Mouse (Mus musculus) MEL (cell line): ENCODE results near the gene Rplp2. TPM values are rescaled to one million over a fixed set of nuclear protein-coding genes. Genes with fewer than 3 reads are reported as not detected.

ENCODE experiments used
- DNase-seq: peaks from one replicate; pipeline ENCODE4 v3.0.0; 2011; ENCODE audit warnings: low read depth, low spot score
- H3K27ac ChIP-seq: 2 replicates; pipeline ENCODE4 v1.5.1; 2012; ENCODE audit warnings: low read depth, mild to moderate bottlenecking, control low read depth, low read length, moderate library complexity; ENCODE audit not compliant: control insufficient read depth
- H3K27me3 ChIP-seq, 2 experiments: fragments of 150-350 bp in 1 of 2; sonication (generic) in 1 of 2; 2 replicates each; pipeline ENCODE4 v1.6.1; 2012; ENCODE audit warnings: low read length in 2 of 2, mild to moderate bottlenecking in 2 of 2, improper control_type of control experiment in 1 of 2, moderate library complexity in 1 of 2; ENCODE audit not compliant: insufficient read depth in 2 of 2, control insufficient read depth in 1 of 2
- H3K36me3 ChIP-seq, 2 experiments: 2 replicates each; pipeline ENCODE4 v1.6.1; 2012 to 2014; ENCODE audit warnings: low read length in 2 of 2, improper control_type of control experiment in 1 of 2, inconsistent platforms in 1 of 2, mild to moderate bottlenecking in 1 of 2; ENCODE audit not compliant: insufficient read depth in 2 of 2, control insufficient read depth in 1 of 2
- H3K4me1 ChIP-seq, 2 experiments: fragments of 150-350 bp in 1 of 2; sonication (generic) in 1 of 2; 2 replicates each; pipeline ENCODE4 v1.6.1; 2012; ENCODE audit warnings: low read length in 2 of 2, improper control_type of control experiment in 1 of 2, mild to moderate bottlenecking in 1 of 2; ENCODE audit not compliant: insufficient read depth in 2 of 2, control insufficient read depth in 1 of 2
- H3K4me3 ChIP-seq, 2 experiments: fragments of 150-350 bp in 1 of 2; sonication (generic) in 1 of 2; 2 replicates each; pipeline ENCODE4 v1.5.1; 2012; ENCODE audit warnings: low read depth in 2 of 2, low read length in 2 of 2, mild to moderate bottlenecking in 2 of 2, moderate library complexity in 2 of 2, control low read depth in 1 of 2, improper control_type of control experiment in 1 of 2; ENCODE audit not compliant: control insufficient read depth in 1 of 2, insufficient read depth in 1 of 2
- H3K79me2 ChIP-seq: 2 replicates; pipeline ENCODE4 v1.6.1; 2012; ENCODE audit warnings: mild to moderate bottlenecking, low read length, moderate library complexity; ENCODE audit not compliant: control insufficient read depth, poor library complexity, insufficient read depth
- H3K9ac ChIP-seq: 2 replicates; pipeline ENCODE4 v1.6.1; 2012; ENCODE audit warnings: low read depth, mild to moderate bottlenecking, control low read depth, low read length, moderate library complexity; ENCODE audit not compliant: control insufficient read depth, poor library complexity, severe bottlenecking
- H3K9me3 ChIP-seq: fragments of 150-350 bp; sonication (generic); replicated peaks from 2 replicates; pipeline ENCODE4 v1.6.1; 2012; ENCODE audit warnings: mild to moderate bottlenecking, low read length, improper control_type of control experiment, moderate library complexity; ENCODE audit not compliant: insufficient read depth
- BHLHE40 ChIP-seq: IDR thresholded peaks from 2 replicates; pipeline ENCODE4 v1.6.1; 2012; ENCODE audit warnings: low read depth, mild to moderate bottlenecking, inconsistent platforms, low read length, improper control_type of control experiment, borderline replicate concordance
- CHD1 ChIP-seq: IDR thresholded peaks from 2 replicates; pipeline ENCODE4 v1.6.1; 2012; ENCODE audit warnings: low read depth, mild to moderate bottlenecking, inconsistent platforms, low read length, improper control_type of control experiment
- CHD2 ChIP-seq: IDR thresholded peaks from 2 replicates; pipeline ENCODE4 v1.6.1; 2011; ENCODE audit warnings: low read length, improper control_type of control experiment
- E2F4 ChIP-seq: IDR thresholded peaks from 2 replicates; pipeline ENCODE4 v1.6.1; 2011; ENCODE audit warnings: low read depth, low read length, improper control_type of control experiment, borderline replicate concordance
- ELF1 ChIP-seq: IDR thresholded peaks from 2 replicates; pipeline ENCODE4 v1.6.1; 2014; ENCODE audit warnings: low read depth, mild to moderate bottlenecking, inconsistent platforms, low read length, improper control_type of control experiment, moderate library complexity
- EP300 ChIP-seq, 2 experiments: IDR thresholded peaks; 2 replicates each; pipeline ENCODE4 v1.6.1; 2011; ENCODE audit warnings: improper control_type of control experiment in 2 of 2, low read length in 2 of 2, low read depth in 1 of 2, mild to moderate bottlenecking in 1 of 2
- ETS1 ChIP-seq: IDR thresholded peaks from 2 replicates; pipeline ENCODE4 v1.6.1; 2012; ENCODE audit warnings: low read depth, mild to moderate bottlenecking, inconsistent platforms, low read length, improper control_type of control experiment, moderate library complexity
- GABPA ChIP-seq: IDR thresholded peaks from 2 replicates; pipeline ENCODE4 v1.6.1; 2012; ENCODE audit warnings: low read depth, mild to moderate bottlenecking, inconsistent platforms, low read length, improper control_type of control experiment, moderate library complexity
- GATA1 ChIP-seq: IDR thresholded peaks from 2 replicates; pipeline ENCODE4 v1.6.1; 2011; ENCODE audit warnings: low read depth, low read length, improper control_type of control experiment
- HCFC1 ChIP-seq: IDR thresholded peaks from 2 replicates; pipeline ENCODE4 v1.6.1; 2012; ENCODE audit warnings: low read depth, mild to moderate bottlenecking, inconsistent platforms, low read length, improper control_type of control experiment, moderate library complexity
- JUND ChIP-seq: IDR thresholded peaks from 2 replicates; pipeline ENCODE4 v1.6.1; 2011; ENCODE audit warnings: low read depth, mild to moderate bottlenecking, improper control_type of control experiment, low read length
- MAX ChIP-seq: IDR thresholded peaks from 2 replicates; pipeline ENCODE4 v1.6.1; 2011; ENCODE audit warnings: low read length, improper control_type of control experiment
- MAZ ChIP-seq: IDR thresholded peaks from 2 replicates; pipeline ENCODE4 v1.6.1; 2012; ENCODE audit warnings: low read depth, mild to moderate bottlenecking, inconsistent platforms, low read length, improper control_type of control experiment
- MEF2A ChIP-seq: IDR thresholded peaks from 2 replicates; pipeline ENCODE4 v1.6.1; 2014; ENCODE audit warnings: low read depth, mild to moderate bottlenecking, inconsistent platforms, low read length, improper control_type of control experiment; ENCODE audit not compliant: poor library complexity, insufficient replicate concordance, severe bottlenecking; ENCODE audit errors: extremely low read depth
- MXI1 ChIP-seq: IDR thresholded peaks from 2 replicates; pipeline ENCODE4 v1.6.1; 2011; ENCODE audit warnings: mild to moderate bottlenecking, low read depth, low read length, improper control_type of control experiment
- MYB ChIP-seq: IDR thresholded peaks from 2 replicates; pipeline ENCODE4 v1.6.1; 2011; ENCODE audit warnings: mild to moderate bottlenecking, low read depth, low read length, improper control_type of control experiment
- MYC ChIP-seq: IDR thresholded peaks from 2 replicates; pipeline ENCODE4 v1.6.1; 2011; ENCODE audit warnings: low read depth, mild to moderate bottlenecking, low read length, improper control_type of control experiment, moderate library complexity
- NELFE ChIP-seq: IDR thresholded peaks from 2 replicates; pipeline ENCODE4 v1.6.1; 2011; ENCODE audit warnings: low read depth, low read length, improper control_type of control experiment
- NRF1 ChIP-seq: IDR thresholded peaks from 2 replicates; pipeline ENCODE4 v1.6.1; 2014; ENCODE audit warnings: low read depth, mild to moderate bottlenecking, inconsistent platforms, low read length, improper control_type of control experiment, moderate library complexity; ENCODE audit not compliant: poor library complexity, insufficient read depth, severe bottlenecking
- POLR2A ChIP-seq, 2 experiments: IDR thresholded peaks; 2 replicates each; pipeline ENCODE4 v1.6.1; 2011 to 2012; ENCODE audit warnings: low read length in 2 of 2, mild to moderate bottlenecking in 2 of 2, control low read depth in 1 of 2, improper control_type of control experiment in 1 of 2, low read depth in 1 of 2, moderate library complexity in 1 of 2; ENCODE audit not compliant: control insufficient read depth in 1 of 2, insufficient read depth in 1 of 2, poor library complexity in 1 of 2
- POLR2AphosphoS2 ChIP-seq: IDR thresholded peaks from 2 replicates; pipeline ENCODE4 v1.6.1; 2011; ENCODE audit warnings: low read length, improper control_type of control experiment
- RAD21 ChIP-seq: IDR thresholded peaks from 2 replicates; pipeline ENCODE4 v1.6.1; 2011; ENCODE audit warnings: mild to moderate bottlenecking, low read depth, low read length, improper control_type of control experiment
- SIN3A ChIP-seq: IDR thresholded peaks from 2 replicates; pipeline ENCODE4 v1.6.1; 2012; ENCODE audit warnings: low read length, improper control_type of control experiment, inconsistent platforms
- SMC3 ChIP-seq: IDR thresholded peaks from 2 replicates; pipeline ENCODE4 v1.6.1; 2011; ENCODE audit warnings: low read depth, low read length, improper control_type of control experiment
- TAL1 ChIP-seq: IDR thresholded peaks from 2 replicates; pipeline ENCODE4 v1.6.1; 2012; ENCODE audit warnings: mild to moderate bottlenecking, inconsistent platforms, low read length, moderate library complexity, mixed read lengths
- TBP ChIP-seq: IDR thresholded peaks from 2 replicates; pipeline ENCODE4 v1.8.0; 2011; ENCODE audit warnings: low read depth, low read length, improper control_type of control experiment
- UBTF ChIP-seq: IDR thresholded peaks from 2 replicates; pipeline ENCODE4 v1.6.1; 2012; ENCODE audit warnings: low read depth, mild to moderate bottlenecking, inconsistent platforms, low read length, improper control_type of control experiment, moderate library complexity, borderline replicate concordance; ENCODE audit not compliant: insufficient read depth
- USF1 ChIP-seq: IDR thresholded peaks from 2 replicates; pipeline ENCODE4 v1.6.1; 2014; ENCODE audit warnings: low read depth, mild to moderate bottlenecking, inconsistent platforms, low read length, improper control_type of control experiment, moderate library complexity
- USF2 ChIP-seq, 2 experiments: IDR thresholded peaks; 2 replicates each; pipeline ENCODE4 v1.6.1; 2011 to 2012; ENCODE audit warnings: improper control_type of control experiment in 2 of 2, low read length in 2 of 2, borderline replicate concordance in 1 of 2, inconsistent platforms in 1 of 2, low read depth in 1 of 2, mild to moderate bottlenecking in 1 of 2; ENCODE audit not compliant: insufficient read depth in 1 of 2
- ZKSCAN1 ChIP-seq: IDR thresholded peaks from 2 replicates; pipeline ENCODE4 v1.6.1; 2012; ENCODE audit warnings: low read depth, mild to moderate bottlenecking, inconsistent platforms, low read length, improper control_type of control experiment, moderate library complexity
- ZNF384 ChIP-seq: IDR thresholded peaks from 2 replicates; pipeline ENCODE4 v1.6.1; 2012; ENCODE audit warnings: low read depth, mild to moderate bottlenecking, inconsistent platforms, low read length, improper control_type of control experiment
- polyA plus RNA-seq, 2 experiments: library from polyadenylated mRNA; stranded (reverse) in 1 of 2; unstranded in 1 of 2; fragments of >175 nt in 1 of 2; fragments of >200 nt in 1 of 2; gene quantifications; 2 replicates each; pipeline versions ENCODE4 v1.2.1 to v1.2.4; 2012; ENCODE audit warnings: low replicate concordance in 2 of 2, low read depth in 1 of 2; ENCODE audit not compliant: insufficient read length in 2 of 2, insufficient read depth in 1 of 2, missing spikeins in 1 of 2
- total RNA-seq: library from RNA; depleted of rRNA; stranded (reverse); fragments of 300-350 nt; gene quantifications from 2 replicates; pipeline ENCODE4 v1.2.3, GENCODE M21; 2012

The Rplp2 gene
- total and polyA plus RNA-seq, 3 experiments: 3,503 to 3,690 TPM; not detected in 1

- Histone ChIP-seq H3K27ac (0 out of 2 replicates have a peak overlapping the region, but pooled peaks have one; percentile 15), H3K9me3 (no peaks in the 10 kb centered on the region), H3K36me3 (peaks cover 0 to under 1% of the 10 kb centered on the region in 2 experiments; a peak in 2 of 4 replicates), H3K27me3 (no peaks in the 10 kb centered on the region), H3K79me2 (peaks cover under 1% of the 10 kb centered on the region), H3K4me1 (peaks cover 0 to 6% of the 10 kb centered on the region in 2 experiments; a peak in 1 of 4 replicates), H3K9ac (peak overlapping the region; percentile 72), H3K4me3 (peak overlapping the region; percentile 78 to 89)
- DNase-seq: peak; percentile 62
- TF ChIP-seq TAL1 (no peak), MYC (0 out of 2 replicates have a peak, but pooled peaks have one; percentile 28), SIN3A (peak; percentile 90), JUND (no peak), POLR2A (IDR thresholded peaks at IDR 0.05; ENCODE audit: control insufficient read depth in 1 of 2, insufficient read depth in 1 of 2, low read depth in 1 of 2, low read length in 2 of 2, poor library complexity in 1 of 2) (no peak), NRF1 (no peak), BHLHE40 (no peak), ZKSCAN1 (no peak), MYB (no peak), RAD21 (no peak), MAZ (no peak), HCFC1 (no peak; the same call in 1 of the 2 replicates), NELFE (no peak), GATA1 (no peak), USF1 (peak; percentile 59; the same call in 1 of the 2 replicates), MXI1 (peak; percentile 93), SMC3 (no peak), CHD1 (no peak), TBP (no peak), EP300 (IDR thresholded peaks at IDR 0.05; ENCODE audit: low read depth in 1 of 2, low read length in 2 of 2) (no peak), CHD2 (no peak; the same call in 1 of the 2 replicates), ETS1 (no peak), ZNF384 (no peak), ELF1 (no peak; the same call in 1 of the 2 replicates), GABPA (no peak), POLR2AphosphoS2 (no peak), MAX (peak; percentile 95), MEF2A (no peak), E2F4 (no peak), UBTF (no peak), USF2 (IDR thresholded peaks at IDR 0.05; ENCODE audit: borderline replicate concordance in 1 of 2, insufficient read depth in 1 of 2, low read depth in 1 of 2, low read length in 2 of 2) (no peak)
Observed at GRCm38 (mm10) chr7:141455610-141456314, 8.6 kb downstream of the Rplp2 start.
